Mouse (Mus musculus) skeletal muscle tissue, postnatal 0 days (tissue): ENCODE results near the gene Scnn1a. TPM values are rescaled to one million over a fixed set of nuclear protein-coding genes. Genes with fewer than 3 reads are reported as not detected.

Experiments
- polyA plus RNA-seq: library from polyadenylated mRNA; unstranded; fragments of >200 nt; fragmentation: Nextera tagmentation; extraction: Ambion mirVana; gene quantifications from 2 replicates; pipeline ENCODE4 v1.2.1, GENCODE M21; 2015

Gene Scnn1a
- 0.17 and 0.40 TPM in 2 replicates for polyA plus RNA-seq

DNA sequence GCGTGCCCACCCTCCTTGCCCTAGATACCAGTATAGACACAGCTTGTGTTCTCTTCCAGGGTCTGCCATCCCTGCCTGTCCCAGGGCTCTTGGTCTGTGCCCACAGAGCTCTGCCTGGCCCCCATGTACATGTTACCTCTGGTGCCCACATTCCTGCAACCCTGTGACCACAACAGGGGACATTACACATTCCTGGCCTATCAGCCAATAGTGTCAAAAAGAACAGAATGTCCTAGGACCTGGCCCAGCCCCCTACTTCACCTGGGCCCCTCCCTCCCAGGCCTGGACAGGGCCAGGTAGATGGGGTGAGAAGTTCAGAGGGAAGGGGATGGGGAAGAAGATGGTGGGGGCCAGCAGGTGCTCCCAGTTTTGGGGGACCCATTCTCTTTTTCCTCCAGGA lies at the start of gene Scnn1a:
Gene Scnn1a, plus strand, starts transcription at position 337 of the 400 bp plus-strand sequence.

DNA sequence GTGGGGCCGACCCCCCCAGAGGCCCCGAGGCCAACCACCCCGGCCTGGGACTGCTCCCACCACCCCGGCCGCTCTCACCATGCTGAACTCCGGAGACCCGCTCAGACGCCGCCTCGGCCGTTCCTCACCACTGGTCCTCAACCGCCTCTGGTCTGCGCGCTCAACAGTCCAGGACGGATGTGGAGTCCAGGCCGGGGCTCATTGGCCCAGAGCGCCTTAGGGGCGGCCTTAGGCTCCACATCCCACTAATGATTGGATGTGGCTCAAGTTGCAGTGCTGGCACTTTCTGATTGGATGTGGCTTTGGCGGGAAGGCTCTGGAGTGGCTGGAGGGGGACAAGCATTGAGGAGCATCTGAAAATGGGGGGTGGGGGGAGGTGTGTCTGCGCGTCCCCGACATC lies 34.6 kb upstream of the Scnn1a start, which contains the start of gene Tuba3a:
Gene Tuba3a, minus strand, starts transcription at position 153 of the 400 bp plus-strand sequence.

DNA sequence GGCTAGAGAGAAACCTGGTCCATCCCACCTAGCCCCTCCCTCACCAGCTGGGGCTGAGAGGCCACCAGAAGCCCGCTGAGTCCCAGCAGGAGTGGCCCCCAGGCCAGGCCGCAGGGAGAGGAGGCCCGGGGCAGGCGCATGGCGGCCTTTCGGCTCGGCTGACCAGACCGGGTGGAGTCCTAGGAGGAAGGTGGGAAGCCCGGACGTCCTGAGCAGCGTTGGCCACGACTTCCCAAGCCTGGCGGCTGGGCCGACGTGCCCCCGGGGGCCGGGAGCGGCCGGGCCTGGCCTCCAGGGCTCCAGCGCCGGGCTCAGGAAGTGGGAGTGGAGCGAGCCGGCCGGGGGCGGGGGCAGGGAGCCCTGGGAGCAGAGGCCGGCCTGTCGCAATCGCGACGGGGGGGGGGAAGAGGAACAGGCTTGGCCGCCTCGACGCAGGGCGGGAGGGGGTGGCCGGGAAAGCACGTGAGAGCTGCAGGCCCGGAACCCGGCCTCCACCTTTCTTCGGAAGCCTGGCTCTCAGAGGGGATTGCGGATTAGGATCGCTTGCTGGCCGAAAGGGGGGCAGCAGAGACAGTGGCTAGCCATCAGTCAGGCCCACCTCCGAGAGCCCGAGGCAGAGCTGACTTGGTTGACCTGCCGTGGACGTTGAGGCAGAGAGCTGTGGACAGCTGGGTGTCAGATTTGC lies 6.8 kb upstream of the Scnn1a start, which contains the start of gene Ltbr:
Gene Ltbr, minus strand, starts transcription at position 340 of the 685 bp plus-strand sequence.

DNA sequence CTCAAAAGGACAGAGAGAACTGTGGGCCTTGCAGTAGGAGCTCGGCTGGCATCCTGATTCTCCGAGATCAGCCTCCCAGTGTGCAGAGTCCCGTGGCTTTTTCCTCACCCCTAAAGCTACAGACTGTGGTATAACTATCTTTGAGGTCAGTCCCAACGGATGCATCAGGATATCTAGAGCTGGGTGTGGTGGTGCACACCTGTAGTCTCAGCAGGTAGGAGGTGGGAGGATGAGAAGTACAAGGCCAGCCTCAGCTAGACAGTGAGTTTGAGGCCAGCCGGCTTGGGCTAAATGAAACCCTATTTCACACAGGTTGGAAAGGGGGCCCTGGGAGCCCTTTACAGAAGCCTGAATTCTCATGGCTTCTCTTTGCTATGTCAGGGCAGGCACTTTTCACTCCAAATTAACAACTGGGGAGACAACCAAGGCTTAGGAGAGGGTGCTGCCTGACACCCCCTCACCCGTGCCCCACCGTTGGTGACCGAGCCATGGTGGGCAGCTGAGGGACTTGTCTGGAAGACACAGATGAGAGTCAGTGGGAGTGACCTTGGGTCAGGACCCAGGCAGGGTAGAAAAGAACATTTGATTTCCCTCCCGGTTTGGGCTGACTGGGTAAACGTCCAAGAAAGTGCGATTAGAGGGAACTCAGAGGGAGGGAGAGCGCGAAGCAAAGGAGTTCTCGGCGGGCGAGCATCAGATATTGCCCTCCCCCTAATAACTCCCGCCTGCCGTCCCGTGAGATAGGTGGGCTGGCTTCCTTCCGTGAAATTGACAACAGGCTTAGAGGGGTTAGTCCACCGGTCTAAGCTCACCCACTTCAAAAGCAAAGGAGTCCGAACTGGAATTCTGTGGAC lies 28.5 kb downstream of the Scnn1a start, which contains the start of gene Tnfrsf1a:
Gene Tnfrsf1a, plus strand, starts transcription at position 642 of the 854 bp plus-strand sequence.

DNA sequence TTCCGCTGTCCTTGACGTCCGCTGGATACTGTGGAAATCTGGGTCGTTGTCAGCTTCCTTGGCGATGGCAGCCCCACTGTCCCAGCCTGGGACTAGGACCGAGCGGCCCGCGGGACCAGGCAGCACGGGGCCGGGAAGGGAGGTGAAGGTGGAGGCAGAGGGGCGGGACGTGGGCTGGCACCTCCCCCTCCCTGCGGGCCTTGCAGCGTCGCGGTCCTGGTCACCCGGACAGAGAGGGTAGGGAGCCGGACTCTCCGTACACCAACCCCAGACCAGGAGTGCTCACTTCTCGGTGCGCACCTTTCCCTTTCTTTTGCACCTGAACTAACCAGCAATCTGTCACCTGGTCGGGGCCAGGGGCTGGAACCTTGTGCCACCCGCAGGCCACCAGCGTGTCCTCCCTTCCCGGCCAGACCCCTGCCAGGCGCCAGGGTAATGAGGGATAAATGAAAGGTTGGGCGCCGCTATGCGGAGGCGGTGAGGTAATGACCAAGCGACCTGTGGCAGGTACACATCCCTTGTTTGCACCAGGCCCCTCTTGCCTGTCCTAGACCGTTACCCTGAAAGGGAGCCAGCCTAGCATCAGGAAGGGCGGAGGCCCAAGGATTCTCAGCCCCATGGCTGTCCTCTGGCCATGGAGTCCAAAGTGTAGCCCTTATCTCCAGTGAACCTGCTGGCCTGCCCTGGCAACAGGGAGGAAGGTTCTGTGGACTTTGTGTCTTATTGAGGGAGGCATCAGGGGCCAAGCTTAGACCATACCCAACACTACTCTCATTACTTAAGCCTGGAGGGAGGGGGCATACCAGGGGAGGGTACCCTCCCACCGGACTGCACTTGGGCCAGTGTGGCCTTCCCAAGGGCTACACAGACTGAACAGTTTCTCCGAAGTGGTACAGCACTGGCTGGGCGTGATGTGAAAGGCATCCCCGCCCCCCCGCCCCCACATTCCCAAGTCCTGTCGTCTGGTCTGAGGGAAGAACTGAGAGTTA lies 60.2 kb downstream of the Scnn1a start, which contains the start of gene Plekhg6:
Gene Plekhg6, minus strand, starts transcription at position 422 of the 989 bp plus-strand sequence.

Other genes starting within 250 kb of the Scnn1a start
- gene Chd4, start 224.7 kb upstream of the Scnn1a start, polyA plus RNA-seq, result 37.2 and 42.4 TPM in 2 replicates
- 28.0 and 28.3 TPM in 2 replicates for gene Nop2, start 188.8 kb upstream of the Scnn1a start, polyA plus RNA-seq
- gene Iffo1, start 175.4 kb upstream of the Scnn1a start, polyA plus RNA-seq, result 79.7 and 90.1 TPM in 2 replicates
- 6,738 and 7,144 TPM in 2 replicates for gene Gapdh, start 154.2 kb upstream of the Scnn1a start, polyA plus RNA-seq
- gene Ncapd2, start 129.0 kb upstream of the Scnn1a start, polyA plus RNA-seq, result 23.9 and 24.4 TPM in 2 replicates
- gene Mrpl51, start 128.9 kb upstream of the Scnn1a start, polyA plus RNA-seq, result 437 and 459 TPM in 2 replicates
- gene Vamp1, start 105.1 kb upstream of the Scnn1a start, polyA plus RNA-seq, result 4.6 and 5.5 TPM in 2 replicates
- gene Tapbpl, start 88.8 kb upstream of the Scnn1a start, polyA plus RNA-seq, result 3.9 and 5.1 TPM in 2 replicates
- 3.2 and 5.3 TPM in 2 replicates for gene Cd27, start 83.6 kb upstream of the Scnn1a start, polyA plus RNA-seq
- not detected in 2 replicates for gene Tuba3a, start 34.6 kb upstream of the Scnn1a start, polyA plus RNA-seq
- gene Ltbr, start 6.8 kb upstream of the Scnn1a start, polyA plus RNA-seq, result 32.5 and 39.7 TPM in 2 replicates
- 32.6 and 49.5 TPM in 2 replicates for gene Tnfrsf1a, start 28.7 kb downstream of the Scnn1a start, polyA plus RNA-seq
- gene Plekhg6, start 60.1 kb downstream of the Scnn1a start, polyA plus RNA-seq, result 0.13 TPM in 2 replicates
- 101 and 122 TPM in 2 replicates for gene Cd9, start 174.1 kb downstream of the Scnn1a start, polyA plus RNA-seq
- 9.9 and 13.9 TPM in 2 replicates for gene Vwf, start 226.1 kb downstream of the Scnn1a start, polyA plus RNA-seq